Mouse (Mus musculus) v-Abl transformed pro-B cells (cell line): ENCODE measurements around the gene Zbtb11.
"Not testable (repeated sequence)": the region's sequence is repeated elsewhere in the genome, so short reads cannot be mapped to it uniquely, and the experiment has no call there.

Experiments used
- in situ Hi-C, 2 experiments: fragments of 400-800 bp; cut with MboI; formaldehyde crosslinking; loops; one replicate each; pipeline ENCODE4 v1.15.1; 2025; ENCODE audit not compliant: unreplicated experiment in 2 of 2

Gene Zbtb11

DNA sequence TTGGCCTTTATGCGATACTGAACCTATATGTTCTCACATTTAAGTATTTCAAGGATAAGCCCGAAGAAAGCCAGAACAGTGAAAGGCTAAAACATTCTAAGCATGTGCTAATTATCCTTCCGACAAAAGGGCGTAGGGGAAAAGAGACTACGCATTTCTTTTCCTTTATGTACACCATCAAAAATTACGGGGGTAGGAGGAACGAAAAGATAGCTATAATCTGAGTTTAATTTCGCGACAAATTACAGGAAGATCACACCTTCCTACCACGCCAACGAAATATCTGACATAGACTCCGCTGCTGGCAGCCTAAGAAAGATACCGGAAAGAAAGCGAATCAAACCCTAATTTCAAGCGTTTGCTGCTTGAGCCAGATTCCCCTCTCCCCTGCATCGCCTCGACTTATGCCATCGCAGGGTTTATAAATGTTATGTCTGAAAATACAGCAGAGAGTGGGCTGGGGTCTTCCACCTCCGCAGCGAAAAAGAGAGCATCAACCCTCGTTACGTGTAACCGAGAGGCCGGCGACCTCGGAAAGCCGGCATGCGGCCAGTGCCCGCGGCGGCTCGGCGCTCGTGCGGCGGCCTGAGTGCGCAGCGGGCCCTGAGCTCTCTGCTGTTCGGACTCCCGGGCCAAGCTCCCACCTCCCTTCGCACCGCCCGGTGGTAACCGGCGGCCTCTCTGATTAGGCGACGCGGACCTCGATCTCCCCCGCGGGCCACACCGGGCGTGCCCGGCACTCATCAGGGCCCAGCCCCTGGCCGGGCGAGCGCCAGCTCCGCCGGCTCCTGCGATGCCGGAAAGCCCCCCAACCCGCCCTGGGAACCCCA lies 55.3 kb downstream of the Zbtb11 start:
- in situ Hi-C loops: loop anchor here (5.0 kb wide), 2 partner anchors 38 to 57 kb away; partner anchors contain the start of gene Zbtb11 (in 1 of the 2)

DNA sequence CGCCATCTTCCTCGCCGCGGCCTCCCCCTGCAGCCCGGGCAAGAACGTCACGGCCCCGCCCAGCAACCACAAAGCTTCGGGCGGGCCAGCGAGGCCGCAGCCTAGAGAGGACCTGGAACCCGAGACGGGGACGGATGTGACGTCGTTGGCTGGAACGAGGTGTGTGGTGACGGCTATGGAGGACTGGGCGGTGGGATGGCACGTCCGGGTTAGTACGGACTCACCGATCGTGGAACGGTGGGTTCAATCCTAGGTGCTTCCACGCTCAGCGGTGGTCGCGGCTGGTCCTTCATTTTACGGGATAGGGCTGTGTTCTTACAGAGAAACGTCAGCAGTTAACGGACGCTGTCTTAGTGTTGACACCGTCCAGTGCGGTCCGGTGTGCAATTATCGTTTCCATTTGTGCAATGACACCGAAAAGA lies 56.0 kb downstream of the Zbtb11 start, which contains the start of gene Pcnp:
Gene Pcnp (minus strand): TSS at position 79 of the 422 bp plus-strand sequence.
- in situ Hi-C loops: loop anchor here (5.0 kb wide), 2 partner anchors 38 to 57 kb away; partner anchors contain the start of gene Zbtb11 (in 2 of the 2)

DNA sequence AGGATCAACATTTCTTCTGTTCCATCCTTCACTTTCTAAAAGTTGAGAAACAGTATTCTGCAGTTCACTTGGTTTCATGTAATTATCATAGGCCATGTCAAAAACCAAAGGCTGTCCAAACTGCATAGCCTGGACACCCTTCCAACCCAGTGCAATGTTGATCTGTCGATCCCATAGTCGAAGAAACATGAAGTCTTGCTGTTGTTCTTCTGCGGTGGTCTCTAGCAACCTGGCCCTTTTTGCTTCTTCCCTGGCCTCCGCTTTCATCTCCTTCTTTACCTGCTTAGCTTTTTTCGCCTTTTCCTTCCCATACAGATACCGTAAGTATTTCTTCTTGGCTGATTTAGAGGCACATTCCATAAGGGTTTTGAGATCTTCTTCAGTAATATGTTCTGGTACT lies 60.9 kb downstream of the Zbtb11 start:
- in situ Hi-C loops: loop anchor here (5.0 kb wide), 2 partner anchors 33 to 62 kb away; partner anchors contain the start of gene Zbtb11 (in 1 of the 2)

DNA sequence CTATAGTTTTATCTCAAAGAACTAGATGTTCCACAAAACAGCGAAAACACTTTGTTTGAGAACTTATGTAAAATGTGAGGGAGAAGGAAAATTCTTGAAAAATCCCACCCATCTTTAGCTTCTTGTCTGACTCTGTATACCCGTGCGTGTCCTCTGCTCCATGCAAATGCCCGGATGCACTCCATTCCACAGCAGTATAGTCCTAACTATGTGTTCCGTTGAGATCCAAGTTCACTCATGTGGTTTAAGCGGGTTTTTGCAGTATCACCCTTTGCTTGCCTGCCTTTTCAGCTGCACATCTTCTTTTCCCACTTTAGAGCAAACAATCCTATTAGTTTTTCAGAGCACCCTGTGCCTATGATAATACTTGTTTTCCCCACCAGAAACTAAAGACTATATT lies 62.8 kb downstream of the Zbtb11 start:
- in situ Hi-C loops: no loop called here

DNA sequence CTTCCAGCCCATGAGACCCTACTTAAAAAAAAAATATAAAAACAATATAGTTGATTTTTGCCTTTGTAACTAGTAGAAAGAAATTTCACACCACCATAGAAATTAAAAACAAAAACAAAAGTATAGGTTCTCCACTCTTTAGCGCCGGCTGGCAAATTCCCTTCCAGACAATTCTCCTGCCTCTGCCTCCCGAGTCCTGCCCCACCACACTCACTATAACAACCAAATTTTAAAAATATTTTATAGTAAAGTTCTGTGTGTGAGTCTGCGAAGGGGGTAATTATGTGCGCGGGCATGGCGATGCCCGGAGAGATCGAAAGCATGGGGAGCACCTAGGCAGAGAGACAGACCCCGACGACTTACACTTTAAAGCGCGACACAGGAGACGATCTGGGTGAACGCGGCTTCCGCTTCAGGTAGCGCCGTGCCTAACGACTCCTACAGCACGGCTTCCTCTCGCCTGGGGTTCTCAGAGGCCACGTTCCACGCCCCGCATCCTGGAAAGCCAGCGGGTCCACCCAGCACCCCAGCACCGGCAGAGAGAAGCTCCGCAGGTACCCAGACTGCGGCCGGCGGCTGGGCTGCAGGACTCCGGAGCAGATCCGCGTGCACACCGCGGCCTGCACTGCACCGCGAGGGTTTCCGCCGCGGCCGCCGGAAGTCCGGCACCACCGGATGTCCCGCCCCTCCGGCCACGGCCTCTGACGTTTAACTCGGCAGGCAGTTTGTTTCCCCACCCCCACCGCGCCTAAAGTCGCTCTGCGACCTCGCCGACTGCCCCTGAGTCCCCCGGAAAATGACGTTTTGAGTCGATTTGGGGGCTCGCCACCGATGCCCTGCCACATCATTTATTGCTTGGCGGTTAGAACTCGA lies 63.7 kb downstream of the Zbtb11 start, which contains the start of gene Trmt10c:
Gene Trmt10c (minus strand): TSS at position 682 of the 873 bp plus-strand sequence.
- in situ Hi-C loops: no loop called here

DNA sequence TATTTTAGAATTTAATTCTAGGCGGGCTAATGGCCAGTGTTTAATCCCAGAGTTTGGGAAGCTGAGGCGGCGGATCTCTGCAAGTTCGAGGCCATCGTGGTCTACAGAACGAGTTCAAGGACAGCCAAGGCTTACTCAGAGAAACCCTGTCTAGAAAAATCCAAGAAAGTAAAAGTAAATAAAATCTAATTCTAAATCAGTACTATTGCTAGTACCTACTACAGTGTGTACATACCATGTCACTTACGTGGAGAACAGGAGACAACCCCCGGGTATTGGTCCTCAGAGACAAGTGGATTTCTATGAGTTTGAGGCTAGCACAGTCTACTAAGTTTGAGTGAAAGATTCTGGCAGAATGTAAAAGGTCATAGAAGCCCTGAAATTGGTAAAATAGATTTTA lies 64.4 kb downstream of the Zbtb11 start:
- in situ Hi-C loops: no loop called here

DNA sequence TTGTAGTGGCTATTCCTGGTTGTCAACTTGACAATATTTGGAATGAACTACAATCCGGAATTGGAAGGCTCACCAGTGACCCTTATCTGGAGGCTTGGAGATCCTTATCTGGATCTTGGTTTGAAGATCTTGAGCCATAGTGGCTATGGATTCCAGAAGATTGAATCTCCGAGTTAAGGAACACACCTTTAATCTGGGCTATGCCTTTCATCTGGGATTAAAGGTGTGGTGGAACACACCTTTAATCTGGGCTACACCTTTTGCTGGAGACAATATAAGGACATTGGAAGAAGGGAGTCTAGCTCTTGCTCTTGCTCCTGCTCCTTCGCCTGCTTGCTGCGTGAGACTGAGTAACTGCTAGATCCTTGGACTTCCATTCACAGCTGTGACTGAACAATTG lies 74.4 kb downstream of the Zbtb11 start, which contains the start of gene Senp7:
Gene Senp7 (plus strand): TSS at position 301 of the 400 bp plus-strand sequence.
- in situ Hi-C loops: not testable (repeated sequence)

DNA sequence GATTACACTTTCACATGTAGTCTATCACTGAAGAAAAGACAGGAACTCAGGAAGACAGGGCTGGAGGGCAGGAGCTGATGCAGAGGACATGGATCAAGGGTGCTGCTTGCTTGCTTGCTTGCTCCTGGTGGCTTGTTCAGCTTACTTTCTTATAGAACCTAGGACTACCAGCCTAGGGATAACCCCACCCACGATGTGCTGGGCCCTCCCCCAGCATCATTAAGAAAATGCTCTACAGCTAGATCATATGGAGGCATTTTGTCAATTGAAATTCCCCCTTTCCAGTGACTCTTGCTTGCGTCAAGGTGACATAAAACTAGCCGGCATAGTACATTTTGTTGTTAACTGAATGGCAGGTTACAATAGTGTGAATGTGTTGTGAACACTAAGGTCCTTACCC lies 82.2 kb downstream of the Zbtb11 start:
- in situ Hi-C loops: no loop called here

DNA sequence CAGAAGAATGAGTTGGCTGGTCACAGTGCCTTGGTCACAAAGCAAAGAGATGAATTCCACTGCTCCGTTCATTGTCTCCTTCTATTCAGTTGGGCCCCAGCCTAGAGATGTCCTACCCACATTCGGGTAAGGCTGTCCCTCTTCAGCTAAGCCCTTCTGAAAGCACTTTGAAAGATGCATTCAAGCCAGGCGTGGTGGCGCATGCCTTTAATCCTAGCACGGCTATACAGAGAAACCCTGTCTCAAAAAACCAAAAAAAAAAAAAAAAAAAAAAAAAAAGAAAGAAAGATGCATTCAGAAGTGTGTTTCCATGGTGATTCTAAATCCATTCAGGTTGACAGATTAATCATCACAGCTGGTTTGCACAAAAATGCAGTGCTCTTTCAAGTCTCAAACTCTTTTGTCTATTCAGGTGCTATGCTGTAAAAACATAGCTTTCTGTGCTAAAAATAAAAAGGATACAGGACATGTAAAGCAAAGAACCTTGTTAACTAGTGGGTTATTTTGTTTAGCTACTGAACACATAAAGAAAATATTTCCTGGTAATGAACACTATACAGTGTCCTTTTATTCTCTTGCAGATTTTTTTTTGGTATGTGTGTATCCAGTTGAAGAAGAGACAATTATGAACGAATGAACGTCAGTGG lies 83.4 kb downstream of the Zbtb11 start:
- in situ Hi-C loops: no loop called here

DNA sequence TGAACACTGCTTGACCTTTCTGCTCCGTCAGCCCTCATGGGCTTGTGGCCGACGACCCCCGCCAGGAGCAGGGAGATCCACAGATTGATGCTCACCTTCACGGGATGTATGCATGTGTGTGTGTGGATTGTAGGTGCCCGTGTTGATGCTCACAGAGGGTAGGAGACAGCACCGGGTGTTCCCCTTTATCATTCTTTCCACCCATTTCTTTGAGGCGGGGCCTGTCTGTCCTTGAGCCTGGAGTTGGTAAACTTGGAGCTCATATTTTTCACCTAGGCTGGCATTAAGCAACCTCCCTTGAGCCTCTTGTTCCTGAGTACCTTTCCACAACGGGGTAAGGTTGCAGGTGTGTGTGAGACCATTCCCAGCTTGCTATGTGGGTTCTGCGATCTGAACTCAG lies 84.5 kb downstream of the Zbtb11 start:
- in situ Hi-C loops: no loop called here
